Mouse (Mus musculus) spleen, adult 12 weeks (tissue): ENCODE data around the gene Lig1.

ENCODE experiments used
- DNase-seq: peaks from one replicate; pipeline ENCODE4 v3.0.0; 2022; ENCODE audit warnings: low spot score

Gene Lig1

GRCm38 (mm10) chr7:13310493-13311199, 33.6 kb downstream of the Lig1 start:
- no peak for DNase-seq

DNA sequence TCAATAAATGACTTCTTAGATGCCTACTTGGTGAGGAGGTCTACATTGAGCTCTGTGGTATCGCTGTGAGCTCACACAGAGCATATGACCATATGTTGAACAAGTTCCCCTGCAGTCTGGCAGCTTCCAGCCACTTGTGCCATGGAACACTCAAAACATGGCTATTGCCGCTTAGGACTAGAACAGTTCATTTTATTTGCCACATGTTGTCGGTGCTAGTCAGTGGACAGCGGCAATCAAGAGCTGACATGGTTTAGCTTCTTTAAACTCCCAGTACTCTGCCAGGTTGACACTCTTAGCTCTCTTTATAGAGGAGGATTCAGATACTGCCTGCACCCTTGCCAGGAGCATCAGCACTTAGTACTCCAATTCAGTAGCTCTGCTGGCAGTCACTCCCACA, 34.3 kb downstream of the Lig1 start:
- no peak for DNase-seq

GRCm38 (mm10) chr7:13314095-13314597, 37.1 kb downstream of the Lig1 start:
- DNase-seq = no peak

DNA sequence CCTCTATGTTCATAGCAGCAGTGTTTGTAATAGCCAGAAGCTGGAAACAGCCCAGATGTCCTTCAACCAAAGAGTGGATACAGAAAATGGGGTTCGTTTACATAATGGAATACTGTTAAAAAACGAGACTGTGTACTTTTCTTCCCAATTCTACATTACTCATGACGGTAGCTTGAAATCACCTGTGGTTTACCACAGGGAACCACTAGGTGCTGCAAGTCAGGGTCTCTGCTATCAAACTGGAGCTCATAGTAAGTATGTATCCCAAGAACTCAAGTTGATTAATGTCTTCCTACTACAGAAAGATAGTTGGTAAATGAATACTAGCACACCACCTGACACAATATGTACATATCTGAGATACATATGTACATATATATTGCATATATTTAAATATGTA, 44.3 kb downstream of the Lig1 start:
- no peak for DNase-seq

- DNase-seq = no peak
Observed at GRCm38 (mm10) chr7:13324316-13324715, 47.2 kb downstream of the Lig1 start, which contains the start of gene Pla2g4c. TSS of gene Pla2g4c (plus strand) at chr7:13324655.

DNA sequence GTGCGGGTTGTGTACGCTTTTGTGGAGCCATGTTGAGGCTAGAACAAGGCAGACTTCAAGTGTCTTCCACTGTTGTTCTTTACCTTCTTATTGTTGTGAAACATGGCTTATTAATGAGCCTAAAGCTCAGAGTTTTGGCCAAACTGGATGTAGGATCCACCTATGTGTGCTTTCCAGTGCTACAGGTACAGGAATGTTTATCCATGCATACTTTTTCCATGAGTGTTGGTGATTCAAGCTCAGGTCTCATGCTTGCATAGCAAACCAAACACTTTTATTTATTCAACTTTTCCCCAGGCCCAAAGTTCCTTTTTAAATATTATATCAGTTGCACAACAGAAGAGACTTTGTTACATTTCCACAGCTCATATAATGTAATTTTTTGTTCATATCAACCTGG, 53.5 kb downstream of the Lig1 start:
- no peak for DNase-seq

DNA sequence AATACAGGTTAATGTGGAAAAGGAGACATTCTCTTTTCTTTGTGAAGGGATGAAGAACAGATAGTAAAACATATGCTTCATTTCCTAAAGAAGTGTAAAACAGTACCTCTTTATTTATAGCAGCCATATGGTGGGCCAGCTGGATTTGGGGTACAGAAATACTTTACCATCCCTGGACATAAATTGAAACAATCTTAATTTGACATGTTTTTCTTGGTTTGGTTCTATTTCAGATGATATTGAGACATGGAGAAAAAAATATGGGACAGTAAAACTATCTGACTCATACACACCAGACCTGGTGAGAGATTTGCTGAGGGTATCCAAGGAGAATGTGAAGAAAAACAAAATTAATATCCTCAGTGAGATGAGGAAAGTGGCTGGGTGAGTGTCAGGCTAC, 78.9 kb downstream of the Lig1 start:
- DNase-seq = no peak
